Mouse (Mus musculus) myocyte (in vitro differentiated cells): ENCODE results near the gene Tmem86b. TPM values are rescaled to one million over a fixed set of nuclear protein-coding genes. Genes with fewer than 3 reads are reported as not detected.

ENCODE experiments used
- H3K27me3 ChIP-seq: one replicate; pipeline ENCODE4 v1.6.1; 2011; ENCODE audit not compliant: control insufficient read depth, insufficient read depth, insufficient read length
- H3K36me3 ChIP-seq: one replicate; pipeline ENCODE4 v1.6.1; 2011; ENCODE audit not compliant: control insufficient read depth, insufficient read depth
- H3K4me2 ChIP-seq: one replicate; pipeline ENCODE4 v1.6.1; 2011; ENCODE audit warnings: low read depth, control low read depth
- H3K4me3 ChIP-seq: one replicate; pipeline ENCODE4 v1.5.1; 2011; ENCODE audit warnings: mild to moderate bottlenecking, control low read depth, moderate library complexity
- H3K79me2 ChIP-seq: one replicate; pipeline ENCODE4 v1.6.1; 2011; ENCODE audit not compliant: control insufficient read depth, insufficient read depth
- H3ac ChIP-seq: one replicate; pipeline ENCODE4 v1.6.1; 2011; ENCODE audit not compliant: control insufficient read depth, insufficient read length
- CEBPB ChIP-seq: IDR thresholded peaks from 2 replicates; pipeline ENCODE4 v1.6.1; 2011; ENCODE audit warnings: mild to moderate bottlenecking, moderate library complexity; ENCODE audit not compliant: poor library complexity, insufficient read depth, severe bottlenecking
- E2F4 ChIP-seq: IDR thresholded peaks from one replicate; pipeline ENCODE4 v1.6.1; 2011; ENCODE audit warnings: mild to moderate bottlenecking, control low read depth, moderate library complexity; ENCODE audit not compliant: insufficient read depth
- MAX ChIP-seq: IDR thresholded peaks from one replicate; pipeline ENCODE4 v1.6.1; 2011; ENCODE audit warnings: low read depth, mild to moderate bottlenecking, control low read depth
- MYOD1 ChIP-seq, 3 experiments: IDR thresholded peaks; one replicate each; pipeline ENCODE4 v1.6.1; 2011; ENCODE audit warnings: control low read depth in 2 of 3, low read depth in 2 of 3, mild to moderate bottlenecking in 2 of 3, moderate library complexity in 1 of 3; ENCODE audit not compliant: insufficient read length in 2 of 3, control insufficient read depth in 1 of 3
- MYOG ChIP-seq, 3 experiments: IDR thresholded peaks; one replicate each; pipeline ENCODE4 v1.6.1; 2011; ENCODE audit warnings: control low read depth in 2 of 3, low read depth in 2 of 3, mild to moderate bottlenecking in 2 of 3; ENCODE audit not compliant: insufficient read length in 2 of 3, control insufficient read depth in 1 of 3, insufficient read depth in 1 of 3
- POLR2A ChIP-seq: IDR thresholded peaks from one replicate; pipeline ENCODE4 v1.6.1; 2011; ENCODE audit warnings: low read depth, mild to moderate bottlenecking, control low read depth, moderate library complexity; ENCODE audit not compliant: insufficient read length
- POLR2AphosphoS2 ChIP-seq: IDR thresholded peaks from one replicate; pipeline ENCODE4 v1.6.1; 2011; ENCODE audit warnings: low read depth, control low read depth; ENCODE audit not compliant: insufficient read length
- REST ChIP-seq: IDR thresholded peaks from one replicate; pipeline ENCODE4 v1.6.1; 2011; ENCODE audit warnings: mild to moderate bottlenecking, control low read depth, moderate library complexity; ENCODE audit not compliant: insufficient read depth, insufficient read length
- SRF ChIP-seq: IDR thresholded peaks from one replicate; pipeline ENCODE4 v1.6.1; 2011; ENCODE audit warnings: low read depth; ENCODE audit not compliant: control insufficient read depth, insufficient read length
- TCF12 ChIP-seq: IDR thresholded peaks from one replicate; pipeline ENCODE4 v1.6.1; 2011; ENCODE audit warnings: mild to moderate bottlenecking, control low read depth; ENCODE audit not compliant: poor library complexity, insufficient read depth, severe bottlenecking
- TCF3 ChIP-seq: IDR thresholded peaks from one replicate; pipeline ENCODE4 v1.6.1; 2011; ENCODE audit warnings: low read depth, control low read depth; ENCODE audit not compliant: insufficient read length
- USF1 ChIP-seq: IDR thresholded peaks from one replicate; pipeline ENCODE4 v1.6.1; 2011; ENCODE audit warnings: low read depth, mild to moderate bottlenecking, control low read depth, moderate library complexity
- polyA plus RNA-seq: library from polyadenylated mRNA; unstranded; fragments of >200 nt; fragmentation: generic; extraction: Trizol; gene quantifications from one replicate; pipeline ENCODE4 v1.2.1, GENCODE M21; 2012; ENCODE audit warnings: missing spikeins

Tmem86b gene
- 2.2 TPM for polyA plus RNA-seq

DNA sequence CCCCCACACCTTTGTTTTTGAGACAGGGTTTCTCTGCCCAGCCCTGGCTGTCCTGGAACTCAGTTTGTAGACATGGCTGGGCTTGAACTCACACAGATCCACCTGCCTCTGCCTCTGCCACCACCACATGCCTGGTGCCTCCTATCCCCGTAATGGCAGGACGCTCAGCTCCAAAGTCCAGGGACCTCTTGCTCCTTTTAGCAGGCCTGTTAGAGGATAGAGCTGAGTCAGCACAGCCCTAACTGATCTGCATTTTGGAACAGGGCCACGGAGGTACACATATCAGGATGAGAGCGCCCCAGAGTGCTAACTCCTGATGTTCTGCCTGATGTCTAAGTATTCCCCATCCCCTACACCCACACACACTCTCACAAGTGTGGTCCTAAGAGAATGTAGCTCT lies at the start of gene Tmem86b:
TSS of gene Tmem86b (minus strand) at position 392 of the 400 bp plus-strand sequence.
- Histone ChIP-seq H3K4me2 (no peak within 1 kb of the TSS), H3K36me3 (peaks cover 5% of the 10 kb centered on the region), H3K4me3 (no peak within 1 kb of the TSS), H3K79me2 (no peaks in the 10 kb centered on the region), H3K27me3 (no peaks in the 10 kb centered on the region), H3ac (no peak within 1 kb of the TSS)
- TF ChIP-seq MAX = no peak
- no peak for TF ChIP-seq USF1
- no peak for TF ChIP-seq SRF
- TF ChIP-seq TCF12 = no peak
- TF ChIP-seq TCF3 = no peak
- no peak for TF ChIP-seq POLR2AphosphoS2
- no peak for TF ChIP-seq MYOD1 (IDR thresholded peaks at IDR 0.05; ENCODE audit: control insufficient read depth in 1 of 3, insufficient read length in 2 of 3, low read depth in 2 of 3)
- no peak for TF ChIP-seq MYOG (IDR thresholded peaks at IDR 0.05; ENCODE audit: control insufficient read depth in 1 of 3, insufficient read depth in 1 of 3, insufficient read length in 2 of 3, low read depth in 2 of 3)
- no peak for TF ChIP-seq POLR2A
- no peak for TF ChIP-seq CEBPB

DNA sequence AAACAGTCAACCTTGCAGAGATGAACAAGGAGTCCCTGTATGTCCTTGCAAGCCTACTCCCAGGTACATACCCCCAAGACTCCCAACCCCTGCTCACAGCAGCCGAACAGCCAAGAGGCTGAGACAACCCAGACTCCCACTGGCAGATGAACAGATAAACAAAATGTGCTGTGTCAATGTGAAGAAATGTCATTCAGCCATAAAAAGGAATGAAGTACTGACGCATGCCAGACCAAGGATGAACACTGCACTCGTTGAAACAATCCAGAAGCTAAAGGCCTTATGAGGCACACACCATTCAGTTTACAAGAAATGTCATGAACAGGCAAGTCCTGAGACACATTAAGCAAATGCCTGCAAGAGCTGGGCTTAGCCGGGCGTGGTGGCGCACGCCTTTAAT lies 44.0 kb upstream of the Tmem86b start:
- Histone ChIP-seq H3K27me3 (no peaks in the 10 kb centered on the region), H3K36me3 (peaks cover 12% of the 10 kb centered on the region), H3K4me2 (no peak overlapping the region), H3K4me3 (no peak overlapping the region), H3ac (no peak overlapping the region), H3K79me2 (no peaks in the 10 kb centered on the region)
- TF ChIP-seq USF1 (no peak), POLR2A (no peak), E2F4 (no peak), MYOD1 (IDR thresholded peaks at IDR 0.05; ENCODE audit: control insufficient read depth in 1 of 3, insufficient read length in 2 of 3, low read depth in 2 of 3) (no peak), SRF (no peak), TCF12 (no peak), CEBPB (no peak)

DNA sequence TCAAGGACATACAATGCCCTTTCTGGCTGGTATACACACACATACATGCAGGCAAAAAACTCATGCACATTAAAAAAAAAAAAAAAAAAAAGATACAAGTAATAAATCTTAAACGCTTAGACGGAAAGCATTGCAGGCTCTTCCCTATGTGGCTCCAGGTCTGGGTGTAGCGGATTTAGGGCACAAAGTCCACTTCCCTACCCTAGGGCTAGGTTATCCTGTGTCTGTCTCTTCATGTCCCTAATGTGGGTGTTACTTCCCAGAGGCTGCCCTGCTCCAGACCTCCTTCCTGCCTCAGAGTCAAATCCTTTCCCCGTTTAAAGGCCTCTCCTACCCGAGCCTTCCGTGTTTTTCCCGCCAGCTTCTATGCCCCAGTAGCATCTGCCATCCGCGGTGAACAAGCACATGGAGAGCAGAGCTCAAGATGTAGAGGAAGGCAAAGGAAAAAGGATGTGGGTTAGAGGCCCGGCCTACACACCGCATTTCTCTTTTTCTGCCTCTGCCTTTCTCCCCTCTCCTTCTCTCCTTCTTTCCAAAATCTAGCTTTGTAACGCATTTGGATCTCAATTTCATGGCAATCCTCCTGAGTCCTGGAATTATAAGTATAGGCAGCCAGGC lies 43.0 kb upstream of the Tmem86b start:
- H3K4me2 ChIP-seq = no peak overlapping the region
- no peaks in the 10 kb centered on the region for H3K79me2 ChIP-seq
- H3ac ChIP-seq = no peak overlapping the region
- H3K36me3 ChIP-seq = peaks cover 12% of the 10 kb centered on the region
- H3K4me3 ChIP-seq = no peak overlapping the region
- TF ChIP-seq E2F4 (no peak), REST (no peak), USF1 (no peak), CEBPB (no peak), MYOG (IDR thresholded peaks at IDR 0.05; ENCODE audit: control insufficient read depth in 1 of 3, insufficient read depth in 1 of 3, insufficient read length in 2 of 3, low read depth in 2 of 3) (no peak), POLR2AphosphoS2 (no peak), POLR2A (no peak), TCF3 (no peak), TCF12 (no peak), MAX (no peak), SRF (no peak), MYOD1 (IDR thresholded peaks at IDR 0.05; ENCODE audit: control insufficient read depth in 1 of 3, insufficient read length in 2 of 3, low read depth in 2 of 3) (no peak)
- H3K27me3 ChIP-seq = no peaks in the 10 kb centered on the region

DNA sequence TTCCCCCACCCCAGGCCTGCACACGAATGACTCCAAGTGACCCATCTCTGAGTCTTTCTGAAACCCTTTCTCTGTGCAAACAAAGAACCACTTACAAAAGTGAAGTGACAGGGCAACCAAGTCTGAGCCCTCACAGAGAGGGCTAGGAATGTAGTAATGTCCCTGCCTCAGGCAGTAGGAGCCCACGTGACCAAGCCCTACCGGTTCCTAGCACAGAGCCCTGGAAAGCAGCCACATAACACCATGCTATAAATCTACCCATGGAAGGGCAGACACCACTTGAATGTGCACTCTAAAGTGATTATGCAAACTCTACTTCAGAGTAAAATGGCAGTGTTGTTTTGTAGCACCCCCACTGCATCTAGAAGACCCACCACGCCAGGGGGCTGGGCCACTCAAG lies 40.7 kb upstream of the Tmem86b start:
- no peak overlapping the region for H3K4me2 ChIP-seq
- no peak overlapping the region for H3ac ChIP-seq
- peaks cover 12% of the 10 kb centered on the region for H3K36me3 ChIP-seq
- no peaks in the 10 kb centered on the region for H3K27me3 ChIP-seq
- no peaks in the 10 kb centered on the region for H3K79me2 ChIP-seq
- TF ChIP-seq TCF3 (no peak), CEBPB (no peak), SRF (no peak), USF1 (no peak), REST (no peak), E2F4 (no peak), MAX (no peak), POLR2AphosphoS2 (no peak), POLR2A (no peak), MYOD1 (IDR thresholded peaks at IDR 0.05; ENCODE audit: control insufficient read depth in 1 of 3, insufficient read length in 2 of 3, low read depth in 2 of 3) (no peak), TCF12 (no peak), MYOG (IDR thresholded peaks at IDR 0.05; ENCODE audit: control insufficient read depth in 1 of 3, insufficient read depth in 1 of 3, insufficient read length in 2 of 3, low read depth in 2 of 3) (no peak)
- H3K4me3 ChIP-seq = no peak overlapping the region

DNA sequence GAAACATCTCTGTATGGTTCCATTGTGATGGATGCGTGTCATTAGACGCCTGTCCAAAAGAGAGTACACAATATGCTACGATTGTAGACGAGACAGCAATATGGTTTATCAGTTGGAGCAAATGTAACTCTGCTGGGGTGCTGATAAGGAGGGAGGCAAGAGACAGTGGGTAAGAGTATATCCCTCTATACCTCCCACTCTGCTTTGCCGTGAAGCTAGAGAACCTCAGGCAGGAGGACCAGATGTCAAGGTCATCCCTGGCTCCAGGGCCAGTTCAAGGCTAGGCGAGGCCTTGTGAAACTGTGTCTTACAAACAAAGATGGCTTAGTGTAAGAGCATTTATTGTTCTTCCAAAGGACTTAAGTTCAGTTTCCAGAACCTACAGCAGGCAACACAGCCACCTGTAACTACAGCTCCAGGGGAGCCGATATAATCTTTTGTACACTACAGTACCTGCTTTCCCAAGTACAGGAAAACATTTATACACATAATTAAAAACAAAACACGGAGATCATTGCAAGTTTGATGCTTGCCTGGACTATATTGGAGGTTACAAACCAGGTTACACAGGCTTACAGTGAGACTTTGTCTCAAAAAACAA lies 39.5 kb upstream of the Tmem86b start:
- Histone ChIP-seq H3K27me3 (no peaks in the 10 kb centered on the region), H3K4me3 (no peak overlapping the region), H3K36me3 (peaks cover 7% of the 10 kb centered on the region), H3K79me2 (no peaks in the 10 kb centered on the region), H3ac (no peak overlapping the region), H3K4me2 (no peak overlapping the region)
- TF ChIP-seq MYOG (IDR thresholded peaks at IDR 0.05; ENCODE audit: control insufficient read depth in 1 of 3, insufficient read depth in 1 of 3, insufficient read length in 2 of 3, low read depth in 2 of 3) (no peak), POLR2A (no peak), TCF12 (no peak), TCF3 (no peak), SRF (no peak), USF1 (no peak), MYOD1 (IDR thresholded peaks at IDR 0.05; ENCODE audit: control insufficient read depth in 1 of 3, insufficient read length in 2 of 3, low read depth in 2 of 3) (no peak), MAX (no peak), POLR2AphosphoS2 (no peak)
